Mouse (Mus musculus) forebrain, embryonic 16.5 days (tissue): ENCODE measurements at regions not wholly inside any gene's neighbourhood (a gene's known extent, or its start where the extent isn't known, plus 50 kb on each side); places are given as distances from the start of the nearest gene placed in this dataset.
A peak's percentile ranks its signal among the peaks of the same experiment; 100 is the strongest.

ENCODE experiments used
- ATAC-seq: fragments of 200-750 bp; cut with Nextera tagmentation; 2 replicates; pipeline ENCODE4 v1.8.0; 2017; ENCODE audit warnings: mild to moderate bottlenecking, moderate library complexity
- H3K27ac ChIP-seq: fragments of 300-500 bp; sonication (generic); 2 replicates; pipeline ENCODE4 v1.5.1; 2014; ENCODE audit warnings: low read length, control low read depth
- H3K27me3 ChIP-seq: fragments of 300-500 bp; sonication (generic); replicated peaks from 2 replicates; pipeline ENCODE4 v1.6.1; 2014; ENCODE audit warnings: low read length; ENCODE audit not compliant: control insufficient read depth, insufficient read depth
- H3K36me3 ChIP-seq: fragments of 300-500 bp; sonication (generic); 2 replicates; pipeline ENCODE4 v1.6.1; 2014; ENCODE audit not compliant: control insufficient read depth, insufficient read depth
- H3K4me1 ChIP-seq: fragments of 300-500 bp; sonication (generic); replicated peaks from 2 replicates; pipeline ENCODE4 v1.6.1; 2014; ENCODE audit warnings: low read length; ENCODE audit not compliant: control insufficient read depth, insufficient read depth
- H3K4me2 ChIP-seq: fragments of 300-500 bp; sonication (generic); 2 replicates; pipeline ENCODE4 v1.6.1; 2014; ENCODE audit warnings: mild to moderate bottlenecking, low read length, control low read depth
- H3K4me3 ChIP-seq: fragments of 300-500 bp; sonication (generic); replicated peaks from 2 replicates; pipeline ENCODE4 v1.5.1; 2014; ENCODE audit warnings: mild to moderate bottlenecking, low read length, control low read depth
- H3K9ac ChIP-seq: fragments of 300-500 bp; sonication (generic); replicated peaks from 2 replicates; pipeline ENCODE4 v1.6.1; 2014; ENCODE audit warnings: low read depth, low read length, control low read depth
- H3K9me3 ChIP-seq: fragments of 300-500 bp; sonication (generic); 2 replicates; pipeline ENCODE4 v1.6.1; 2016; ENCODE audit warnings: low read length; ENCODE audit not compliant: control insufficient read depth
- WGBS: fragments of 180-500 bp; shearing (Covaris S2); extraction: QIAGEN DNeasy Blood & Tissue Kit; methylation state at CpG from one replicate; pipeline ENCODE4 v1.1.7; 2014; 5-methylcytosine and 5-hydroxymethylcytosine counted together

- WGBS: 52% methylated on average over 10 of the region's 10 CpGs
- ATAC-seq: peak; percentile 55; the same call in 1 of the 2 replicates
These were observed 217.2 kb upstream of the Epha4 start for GRCm38 (mm10) chr1:77732099-77732498.

GRCm38 (mm10) chr1:77727561-77727960 lies 212.7 kb upstream of the Epha4 start:
- WGBS: 89% methylated on average over 2 of the region's 2 CpGs
- H3K4me1 ChIP-seq: peaks cover 5% of the 10 kb centered on the region
- H3K4me2 ChIP-seq: no peak overlapping the region
- H3K9me3 ChIP-seq: no peaks in the 10 kb centered on the region
- H3K27me3 ChIP-seq: no peaks in the 10 kb centered on the region; the same call in 1 of the 2 replicates
- ATAC-seq: no peak
- H3K27ac ChIP-seq: no peak overlapping the region
- H3K36me3 ChIP-seq: no peaks in the 10 kb centered on the region
- no peak overlapping the region for H3K9ac ChIP-seq
- no peak overlapping the region for H3K4me3 ChIP-seq

More at GRCm38 (mm10) chr1:77732099-77732498, 217.2 kb upstream of the Epha4 start:
- H3K4me3 ChIP-seq: no peak overlapping the region
- no peak overlapping the region for H3K9ac ChIP-seq
- peaks cover 5% of the 10 kb centered on the region for H3K4me1 ChIP-seq
- H3K27me3 ChIP-seq: no peaks in the 10 kb centered on the region
- H3K27ac ChIP-seq: no peak overlapping the region
- H3K4me2 ChIP-seq: no peak overlapping the region
- no peaks in the 10 kb centered on the region for H3K36me3 ChIP-seq
- H3K9me3 ChIP-seq: no peaks in the 10 kb centered on the region

GRCm38 (mm10) chr1:77723246-77723645 lies 208.4 kb upstream of the Epha4 start:
- Histone ChIP-seq H3K4me3 (no peak overlapping the region), H3K9me3 (no peaks in the 10 kb centered on the region), H3K9ac (no peak overlapping the region), H3K27me3 (no peaks in the 10 kb centered on the region; the same call in 1 of the 2 replicates), H3K27ac (no peak overlapping the region), H3K36me3 (no peaks in the 10 kb centered on the region), H3K4me1 (no peaks in the 10 kb centered on the region), H3K4me2 (no peak overlapping the region)
- 94% methylated on average over 8 of the region's 8 CpGs for WGBS
- no peak for ATAC-seq

- no peak overlapping the region for H3K4me3 ChIP-seq
- H3K4me1 ChIP-seq: no peaks in the 10 kb centered on the region
- H3K4me2 ChIP-seq: no peak overlapping the region
- 96% methylated on average over 1 of the region's 1 CpGs for WGBS
- H3K36me3 ChIP-seq: no peaks in the 10 kb centered on the region
- no peak overlapping the region for H3K27ac ChIP-seq
- no peak for ATAC-seq
- H3K9ac ChIP-seq: no peak overlapping the region
- H3K9me3 ChIP-seq: no peaks in the 10 kb centered on the region
- H3K27me3 ChIP-seq: no peaks in the 10 kb centered on the region; the same call in 1 of the 2 replicates
These were observed 206.0 kb upstream of the Epha4 start for GRCm38 (mm10) chr1:77720859-77721258.

GRCm38 (mm10) chr1:77713001-77713400 lies 198.1 kb upstream of the Epha4 start:
- Histone ChIP-seq H3K4me1 (peaks cover 6% of the 10 kb centered on the region), H3K27ac (no peak overlapping the region), H3K4me3 (no peak overlapping the region), H3K9me3 (no peaks in the 10 kb centered on the region), H3K4me2 (no peak overlapping the region), H3K27me3 (no peaks in the 10 kb centered on the region), H3K9ac (no peak overlapping the region), H3K36me3 (no peaks in the 10 kb centered on the region)
- ATAC-seq: no peak
- 70% methylated on average over 2 of the region's 2 CpGs for WGBS

- ATAC-seq: no peak
- H3K27ac ChIP-seq: no peak overlapping the region; the same call in 1 of the 2 replicates
These were observed 193.5 kb upstream of the Epha4 start for GRCm38 (mm10) chr1:77708202-77709020.

GRCm38 (mm10) chr1:77695228-77696018 lies 180.5 kb upstream of the Epha4 start:
- Histone ChIP-seq H3K27ac (no peak overlapping the region), H3K4me1 (no peaks in the 10 kb centered on the region), H3K9ac (no peak overlapping the region), H3K27me3 (no peaks in the 10 kb centered on the region), H3K9me3 (no peaks in the 10 kb centered on the region), H3K4me2 (no peak overlapping the region), H3K36me3 (no peaks in the 10 kb centered on the region), H3K4me3 (no peak overlapping the region)
- ATAC-seq: no peak
- WGBS: 92% methylated on average over 3 of the region's 3 CpGs

More at GRCm38 (mm10) chr1:77708202-77709020, 193.5 kb upstream of the Epha4 start:
- H3K4me2 ChIP-seq: no peak overlapping the region
- H3K9ac ChIP-seq: no peak overlapping the region
- H3K36me3 ChIP-seq: no peaks in the 10 kb centered on the region
- WGBS: 33% methylated on average over 14 of the region's 14 CpGs
- no peaks in the 10 kb centered on the region for H3K9me3 ChIP-seq
- H3K4me3 ChIP-seq: no peak overlapping the region
- no peaks in the 10 kb centered on the region for H3K27me3 ChIP-seq
- H3K4me1 ChIP-seq: peaks cover 7% of the 10 kb centered on the region

- Histone ChIP-seq H3K4me3 (no peak overlapping the region), H3K4me2 (no peak overlapping the region), H3K36me3 (no peaks in the 10 kb centered on the region), H3K27me3 (no peaks in the 10 kb centered on the region), H3K4me1 (peaks cover 3% of the 10 kb centered on the region; the same call in 1 of the 2 replicates), H3K9ac (no peak overlapping the region), H3K9me3 (no peaks in the 10 kb centered on the region), H3K27ac (no peak overlapping the region)
- 0 out of 2 replicates have a peak, but pooled peaks have one; percentile 58 for ATAC-seq
- 57% methylated on average over 7 of the region's 7 CpGs for WGBS
These were observed 148.5 kb upstream of the Epha4 start for GRCm38 (mm10) chr1:77663345-77663744.

- ATAC-seq: no peak
- Histone ChIP-seq H3K36me3 (no peaks in the 10 kb centered on the region), H3K4me2 (no peak overlapping the region), H3K9ac (no peak overlapping the region), H3K27ac (no peak overlapping the region), H3K9me3 (no peaks in the 10 kb centered on the region), H3K4me3 (no peak overlapping the region), H3K27me3 (no peaks in the 10 kb centered on the region), H3K4me1 (peaks cover 3% of the 10 kb centered on the region; the same call in 1 of the 2 replicates)
These were observed 145.5 kb upstream of the Epha4 start for GRCm38 (mm10) chr1:77660436-77660835.
